Mouse (Mus musculus): ENCODE measurements around the gene Gm11077.

Gene Gm11077

DNA sequence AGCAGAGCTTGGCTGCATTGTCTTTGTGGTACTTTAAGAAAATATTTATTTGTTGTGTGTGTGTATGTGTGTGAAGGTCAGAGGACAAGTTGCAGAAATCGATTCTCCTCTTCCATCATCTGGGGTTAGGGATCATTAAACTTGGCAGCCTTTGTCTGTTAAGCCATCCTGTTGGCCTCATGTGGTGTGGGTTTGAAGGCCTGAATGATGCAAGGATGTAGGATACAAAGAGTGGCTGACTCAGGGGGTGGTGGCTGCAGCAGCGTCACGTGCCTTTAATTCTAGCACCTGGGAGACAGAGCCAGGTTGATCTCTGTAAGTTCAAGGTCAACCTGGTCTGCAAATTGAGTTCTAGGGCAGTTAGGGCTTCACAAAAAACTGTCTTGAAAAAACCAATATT, 16.5 kb downstream of the Gm11077 start:
- in situ Hi-C loops (cut with MboI; ENCODE audit: low sequenced_read_pairs) = no loop called here

DNA sequence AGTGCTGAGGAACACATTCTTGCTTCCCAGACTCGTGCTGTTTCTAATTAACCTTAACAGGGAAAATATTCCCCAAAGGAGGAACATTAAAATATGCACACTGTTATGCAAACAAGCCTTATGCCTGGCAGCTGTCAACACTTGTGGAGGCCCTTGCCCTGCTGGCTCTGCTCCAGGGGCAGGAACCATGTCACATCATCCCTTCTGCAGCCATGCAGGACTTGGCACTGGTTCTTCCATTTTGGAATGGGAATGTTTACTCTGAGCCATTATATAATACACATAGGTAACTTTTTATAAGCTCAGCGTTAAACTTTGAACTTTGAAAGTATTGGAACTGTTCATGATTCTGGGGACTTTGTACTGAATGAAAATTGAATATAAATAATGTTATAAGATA, 18.5 kb downstream of the Gm11077 start:
- in situ Hi-C loops (cut with MboI; ENCODE audit: low sequenced_read_pairs) = no loop called here

DNA sequence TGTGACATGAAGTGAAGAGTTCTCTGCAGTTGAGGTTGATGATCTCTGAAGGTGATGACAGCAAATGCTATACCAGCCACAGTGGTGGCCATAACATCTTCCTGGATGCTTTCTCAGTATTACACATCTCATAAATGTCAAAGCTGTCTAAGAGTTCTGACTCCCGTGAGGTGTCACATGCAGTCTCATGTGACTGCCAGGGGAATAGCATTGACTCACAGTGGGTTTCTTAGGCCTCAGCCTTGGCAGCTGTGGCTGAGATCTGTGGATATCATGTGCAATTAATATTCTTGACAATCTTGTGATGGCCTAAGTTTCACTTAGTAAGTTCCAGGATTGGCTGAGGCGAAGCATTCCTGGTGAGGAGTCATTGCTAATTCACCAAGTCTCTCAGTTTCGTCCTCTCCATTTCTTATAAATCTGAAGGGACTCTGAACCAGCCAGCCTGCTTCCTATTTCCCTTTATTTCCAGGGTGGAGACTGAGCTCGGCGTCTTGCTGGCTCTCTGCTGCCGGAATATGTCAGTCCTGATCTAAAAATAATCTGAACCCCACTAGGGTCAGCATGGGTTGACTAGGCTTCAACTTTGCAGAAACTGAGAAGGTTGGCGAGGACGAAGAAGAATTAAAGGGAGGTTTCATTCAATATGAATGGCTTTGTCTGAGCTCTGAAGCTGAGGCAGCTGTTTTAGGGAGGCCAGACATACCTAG, 21.4 kb downstream of the Gm11077 start:
- in situ Hi-C loops (cut with MboI; ENCODE audit: low sequenced_read_pairs) = no loop called here

DNA sequence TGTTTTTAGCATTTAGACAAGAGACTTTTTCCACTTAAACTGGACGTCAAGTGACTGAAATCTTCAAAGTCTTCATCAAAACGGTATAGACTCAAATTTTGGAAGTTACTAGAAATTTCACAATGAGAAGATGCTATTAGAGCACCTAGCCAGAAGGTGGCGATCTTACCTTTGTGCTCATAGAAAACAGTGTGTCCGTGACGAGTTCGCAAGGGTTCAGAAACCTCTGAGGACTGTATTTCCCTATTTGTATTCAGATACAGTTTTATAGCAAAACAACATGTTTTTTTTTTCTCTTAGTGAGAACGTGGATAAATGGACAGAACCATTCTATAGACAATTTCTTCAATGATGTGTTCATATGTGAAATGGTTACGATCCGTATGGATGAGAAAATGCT, 37.3 kb downstream of the Gm11077 start:
- in situ Hi-C loops (cut with MboI; ENCODE audit: low sequenced_read_pairs) = no loop called here

DNA sequence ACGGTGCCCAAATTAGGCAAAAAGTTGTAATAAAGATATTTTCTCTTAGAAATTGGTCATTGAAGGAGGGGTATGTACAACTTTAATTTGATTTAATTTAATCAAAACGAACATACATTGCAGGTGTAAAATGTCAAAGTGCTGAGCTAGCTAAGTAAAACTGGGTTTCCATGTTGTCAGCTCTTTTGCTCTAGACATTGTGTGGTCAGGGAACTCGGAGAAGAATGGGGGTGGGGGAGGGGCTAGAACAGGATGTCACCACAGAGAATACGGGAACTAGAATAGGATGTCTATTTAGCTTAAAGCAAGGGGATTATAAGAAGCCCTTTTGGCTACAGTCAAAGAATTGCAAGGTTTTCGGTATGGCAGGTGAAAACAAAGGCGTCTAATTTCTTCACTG, 38.2 kb downstream of the Gm11077 start:
- in situ Hi-C loops (cut with MboI; ENCODE audit: low sequenced_read_pairs) = no loop called here

DNA sequence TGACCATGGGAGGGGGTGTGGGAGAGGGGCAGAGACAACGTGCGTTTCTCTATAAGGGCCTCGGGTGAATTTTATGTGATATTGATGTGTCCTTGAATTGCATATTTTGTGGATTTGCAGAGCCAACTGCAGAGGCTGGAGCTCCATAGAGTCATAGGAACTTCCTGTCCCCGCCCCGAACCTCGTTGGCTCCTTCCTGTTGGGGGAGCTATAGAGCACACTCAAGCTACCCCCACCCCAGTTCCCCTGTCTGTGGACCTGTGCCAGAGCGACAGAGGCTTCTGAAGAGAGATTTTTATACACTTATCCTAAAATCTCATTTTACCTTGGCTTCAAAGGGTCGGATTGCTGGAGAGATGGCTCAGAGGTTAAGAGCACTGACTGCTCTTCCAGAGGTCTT, 39.1 kb downstream of the Gm11077 start:
- in situ Hi-C loops (cut with MboI; ENCODE audit: low sequenced_read_pairs) = no loop called here

DNA sequence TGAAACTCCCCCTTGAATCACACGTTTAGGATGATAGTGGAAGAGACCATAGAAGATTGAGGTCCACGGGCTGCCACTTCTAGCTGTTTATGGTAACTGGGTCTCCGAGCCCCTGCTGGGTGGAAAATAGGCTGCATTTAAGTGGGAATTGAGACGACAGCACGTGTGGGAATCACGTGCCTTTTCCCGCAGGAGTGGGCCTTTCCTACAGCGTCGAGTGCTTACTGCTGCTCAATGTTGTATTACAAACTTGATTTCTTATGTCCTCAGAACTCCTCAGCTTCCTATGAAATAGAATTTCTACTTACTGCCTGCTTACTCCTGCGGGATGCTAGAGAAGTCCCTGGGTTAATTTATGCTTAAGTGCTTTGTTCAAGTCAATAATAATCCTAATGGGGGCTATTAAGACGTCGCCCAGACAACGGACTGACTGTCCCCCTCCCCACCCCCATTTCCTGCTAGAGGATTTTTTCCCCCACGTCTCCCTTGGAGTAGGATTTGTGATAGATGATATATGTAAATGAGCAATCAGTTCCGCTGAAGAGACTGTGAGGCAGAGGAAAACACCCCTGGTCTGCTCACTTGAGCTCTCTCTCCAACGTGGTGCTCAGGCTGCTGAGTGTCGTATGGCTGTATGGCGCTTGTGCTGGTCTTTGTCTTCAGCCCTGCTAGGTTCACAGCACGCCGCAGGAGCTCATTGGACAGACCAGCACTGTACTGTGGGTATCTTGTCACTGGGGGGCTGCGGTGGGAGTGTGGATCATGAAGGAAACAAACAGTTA, 40.0 kb downstream of the Gm11077 start:
- in situ Hi-C loops (cut with MboI; ENCODE audit: low sequenced_read_pairs) = no loop called here

DNA sequence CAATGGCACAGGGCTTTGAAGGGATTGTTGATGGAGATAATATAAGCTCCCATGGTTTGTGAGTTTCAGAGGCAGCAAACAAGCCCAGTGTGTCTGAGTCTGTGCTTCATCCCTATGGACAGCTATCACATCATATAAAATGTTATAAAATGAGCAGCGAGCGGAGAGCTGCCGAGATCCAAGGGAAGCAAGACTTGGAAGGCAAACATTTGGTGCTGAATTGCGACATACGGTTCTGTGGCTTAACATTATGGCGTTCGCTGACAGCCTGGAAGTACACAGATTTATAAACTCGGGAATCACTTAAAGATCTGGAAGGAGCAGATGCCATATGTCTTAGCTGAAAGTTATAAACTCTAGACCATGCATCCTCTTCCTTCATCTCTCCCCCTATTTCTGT, 47.2 kb downstream of the Gm11077 start:
- in situ Hi-C loops (cut with MboI; ENCODE audit: low sequenced_read_pairs) = loop anchor here (10.0 kb wide), 1 partner anchor 479 kb away; no protein-coding TSS in a partner anchor

DNA sequence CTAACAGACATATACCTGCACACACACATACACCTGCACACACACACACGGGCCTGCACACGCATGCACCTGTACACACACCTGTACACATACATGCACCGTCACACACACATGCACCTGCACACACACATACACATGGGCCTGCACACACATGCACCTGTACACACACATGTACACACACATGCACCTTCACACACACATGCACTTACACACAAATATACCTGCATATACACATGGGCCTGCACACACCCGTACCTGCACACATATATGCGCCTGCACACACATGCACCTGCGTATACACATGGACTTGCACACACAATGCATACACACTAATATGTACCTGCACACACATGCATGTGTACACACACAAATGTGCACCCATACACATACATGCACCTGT, 53.4 kb downstream of the Gm11077 start:
- in situ Hi-C loops (cut with MboI; ENCODE audit: low sequenced_read_pairs) = no loop called here

DNA sequence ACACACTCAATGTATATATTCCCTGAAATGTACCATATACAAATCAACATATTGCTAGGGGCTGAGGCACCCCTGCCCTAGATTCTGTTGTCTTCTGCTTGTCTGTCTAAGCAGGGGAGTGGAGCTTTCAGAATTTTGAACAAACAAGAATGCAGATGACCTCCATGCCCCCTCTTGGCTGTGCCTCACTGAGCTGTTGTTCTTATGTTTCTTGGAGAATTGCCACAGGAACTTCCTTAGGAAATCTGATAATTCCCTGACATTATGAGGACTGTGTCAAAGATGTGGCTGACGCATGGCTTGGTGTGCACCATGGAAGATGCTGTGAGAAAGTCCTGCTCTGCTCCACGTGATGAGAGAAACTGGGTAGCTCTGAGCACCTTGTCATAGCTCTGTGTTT, 57.0 kb downstream of the Gm11077 start:
- in situ Hi-C loops (cut with MboI; ENCODE audit: low sequenced_read_pairs) = no loop called here

DNA sequence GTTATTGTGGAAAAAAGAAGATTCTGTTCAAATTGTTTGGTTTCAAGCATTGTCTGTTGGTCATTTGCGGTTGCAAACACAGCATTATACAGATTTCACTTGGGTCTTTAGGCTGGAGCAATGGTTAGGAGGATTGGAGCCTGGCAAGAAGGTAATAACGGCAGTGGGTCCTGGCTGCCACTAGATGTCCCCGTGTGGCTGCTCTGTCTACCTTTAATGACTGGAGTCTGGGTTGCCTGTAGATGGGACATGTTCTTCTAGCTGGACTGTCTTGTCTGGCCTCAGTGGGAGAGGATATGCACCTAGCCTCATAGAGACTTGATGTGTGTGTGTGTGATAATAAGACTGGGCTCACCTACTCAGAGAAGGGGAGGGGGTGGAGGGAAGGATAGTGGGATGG, 60.8 kb downstream of the Gm11077 start:
- in situ Hi-C loops (cut with MboI; ENCODE audit: low sequenced_read_pairs) = no loop called here

DNA sequence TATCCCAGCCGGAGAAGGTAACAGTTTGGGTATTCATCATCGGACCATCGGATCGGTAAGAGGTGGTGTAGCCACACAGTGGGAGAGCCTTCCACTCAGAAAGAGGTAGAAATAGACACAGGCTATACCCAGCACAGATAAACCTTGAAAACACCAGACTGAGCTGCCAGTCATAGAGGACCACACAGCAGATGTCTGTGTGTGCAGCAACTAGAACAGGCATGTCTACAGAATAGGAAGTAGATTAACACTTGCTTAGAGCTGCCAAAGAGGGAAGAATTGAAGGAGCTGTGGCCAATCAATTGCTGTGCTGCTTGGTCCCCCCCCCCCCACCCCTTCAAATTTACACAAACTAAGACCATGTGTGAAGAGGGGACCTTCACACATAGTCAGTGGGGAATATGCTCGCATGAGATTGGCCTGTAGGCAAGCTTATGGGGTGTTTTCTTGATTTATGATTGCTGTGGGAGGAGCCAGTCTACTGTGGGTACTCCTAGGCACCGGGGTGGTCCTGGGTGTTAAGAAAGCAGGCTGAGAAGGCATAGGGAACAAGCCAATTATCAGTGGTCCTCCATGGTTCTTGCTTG, 64.7 kb downstream of the Gm11077 start:
- in situ Hi-C loops (cut with MboI; ENCODE audit: low sequenced_read_pairs) = no loop called here

DNA sequence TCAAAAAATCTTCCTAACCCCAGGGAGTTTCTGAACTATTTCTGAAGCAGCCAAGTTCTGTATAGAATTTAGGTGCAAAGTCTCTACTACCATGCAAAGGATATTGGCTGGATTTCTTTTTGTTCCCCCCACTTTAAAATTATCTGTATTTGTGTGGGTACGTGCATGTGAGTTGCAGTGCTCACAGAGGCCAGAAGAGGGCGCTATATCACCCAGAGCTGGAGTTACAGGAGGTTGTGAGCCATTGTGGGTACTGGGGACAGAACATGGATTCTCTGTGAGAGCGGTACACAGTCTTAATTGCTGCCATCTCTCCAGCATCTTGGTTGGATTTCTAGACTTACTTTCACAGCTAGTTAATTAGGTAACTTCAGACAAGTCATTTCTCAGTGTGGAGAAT, 69.8 kb downstream of the Gm11077 start:
- in situ Hi-C loops (cut with MboI; ENCODE audit: low sequenced_read_pairs) = no loop called here

DNA sequence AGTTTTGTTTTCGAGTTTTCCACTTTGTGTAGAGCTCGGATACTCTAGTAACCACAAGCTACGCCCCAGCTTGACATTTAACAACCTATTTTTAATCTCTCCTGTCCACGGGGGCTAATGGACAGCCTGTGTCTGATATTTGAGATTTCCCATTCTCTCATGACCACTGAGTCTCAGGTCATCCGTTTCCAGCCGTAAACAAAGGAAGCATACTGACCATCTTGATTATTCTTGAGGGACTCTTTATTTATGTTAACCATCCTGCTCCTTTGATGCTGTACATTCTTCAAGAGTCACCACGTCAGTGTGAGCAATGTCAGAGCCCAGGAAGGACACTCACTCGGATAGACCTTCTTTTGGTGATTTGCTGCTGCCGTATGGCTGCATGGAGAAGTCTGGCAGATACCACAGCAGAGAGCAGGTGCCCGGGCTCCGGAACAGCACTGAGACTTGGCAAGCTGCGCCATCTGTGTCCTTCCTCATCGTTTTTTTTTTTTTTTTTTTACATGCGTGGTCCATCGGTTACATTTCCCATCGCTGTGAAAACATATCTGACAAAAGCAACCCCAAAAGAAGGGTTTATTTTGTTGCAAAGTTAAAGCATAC, 70.5 kb downstream of the Gm11077 start:
- in situ Hi-C loops (cut with MboI; ENCODE audit: low sequenced_read_pairs) = no loop called here

DNA sequence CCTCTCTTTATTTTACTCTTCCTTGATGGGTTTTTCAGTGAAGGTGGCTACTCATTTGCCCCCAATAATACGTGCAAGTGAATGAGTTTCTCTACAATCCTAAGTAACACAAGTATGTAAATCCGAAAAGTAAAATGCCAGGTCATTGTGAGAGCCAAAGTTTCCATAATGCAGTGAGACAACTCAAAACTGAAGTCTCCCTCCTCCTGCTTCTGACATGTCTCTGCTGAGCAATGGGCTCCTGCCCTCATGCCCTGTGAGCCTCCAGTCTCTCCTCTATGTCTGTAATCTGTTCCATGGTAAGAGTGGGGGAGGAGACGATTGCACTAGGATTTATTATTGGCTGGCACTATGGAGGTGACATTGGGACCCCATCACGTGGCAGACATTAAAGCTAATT, 71.5 kb downstream of the Gm11077 start:
- in situ Hi-C loops (cut with MboI; ENCODE audit: low sequenced_read_pairs) = no loop called here

All from CH12F3 (cell line).